Mouse (Mus musculus): ENCODE data around the gene Arhgap23.

DNA sequence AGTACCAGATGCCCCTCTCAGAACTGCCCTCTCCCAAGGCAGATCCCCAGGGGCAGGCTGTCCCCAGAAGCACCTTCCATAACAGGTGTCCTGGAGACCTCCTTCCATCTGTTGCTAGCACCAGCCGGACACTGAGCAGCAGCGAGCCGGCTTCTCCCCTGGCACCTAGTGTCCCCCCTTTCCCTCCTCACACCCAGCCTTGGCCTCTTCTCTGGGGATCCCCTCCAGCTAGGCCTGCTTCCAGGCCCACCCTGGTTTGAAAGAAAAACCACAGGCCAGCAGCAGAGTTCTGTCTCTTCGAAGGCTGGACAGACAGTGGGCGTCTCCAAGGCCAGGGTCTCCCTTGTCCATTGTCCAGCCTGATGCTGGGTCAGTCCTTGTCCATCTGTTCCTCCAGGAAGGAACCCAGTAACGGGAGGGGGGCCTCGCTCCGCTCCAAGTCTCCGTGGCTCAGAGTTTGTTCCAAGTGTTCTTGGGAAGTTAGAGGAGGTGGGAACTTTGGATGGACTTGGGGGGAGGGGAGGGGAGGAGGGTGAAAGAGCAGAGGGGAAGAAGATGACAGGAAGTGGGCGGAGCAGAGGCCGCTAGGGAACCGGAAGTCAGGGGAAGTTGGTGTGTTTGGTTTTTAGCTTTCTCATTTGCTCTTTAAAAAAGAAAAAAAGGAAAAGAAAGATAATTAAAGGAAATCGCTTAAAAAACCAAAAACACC lies 96.5 kb downstream of the Arhgap23 start:
- TF ChIP-seq CTCF (conservative IDR thresholded peaks at IDR 0.05; ENCODE audit: insufficient read depth, insufficient read length, low read depth, low read length) (no peak), POLR2A (IDR thresholded peaks at IDR 0.05; ENCODE audit: low read depth, low read length) (no peak)

Measured in kidney, adult 2 months (tissue).